Mouse (Mus musculus) gastrocnemius, postnatal 10 days (tissue): ENCODE data around the gene Ms4a4a. TPM values are rescaled to one million over a fixed set of nuclear protein-coding genes. Genes with fewer than 3 reads are reported as not detected.

Source experiments
- DNase-seq: peaks from one replicate; pipeline ENCODE4 v3.0.0; 2021; ENCODE audit warnings: mixed read lengths
- total RNA-seq, 2 experiments: library from RNA; stranded (reverse); gene quantifications; 2 replicates each; pipeline ENCODE4 v1.2.3; 2021

Ms4a4a gene
- total RNA-seq, 2 experiments from 2014 or later = 4.0 to 6.0 TPM

DNA sequence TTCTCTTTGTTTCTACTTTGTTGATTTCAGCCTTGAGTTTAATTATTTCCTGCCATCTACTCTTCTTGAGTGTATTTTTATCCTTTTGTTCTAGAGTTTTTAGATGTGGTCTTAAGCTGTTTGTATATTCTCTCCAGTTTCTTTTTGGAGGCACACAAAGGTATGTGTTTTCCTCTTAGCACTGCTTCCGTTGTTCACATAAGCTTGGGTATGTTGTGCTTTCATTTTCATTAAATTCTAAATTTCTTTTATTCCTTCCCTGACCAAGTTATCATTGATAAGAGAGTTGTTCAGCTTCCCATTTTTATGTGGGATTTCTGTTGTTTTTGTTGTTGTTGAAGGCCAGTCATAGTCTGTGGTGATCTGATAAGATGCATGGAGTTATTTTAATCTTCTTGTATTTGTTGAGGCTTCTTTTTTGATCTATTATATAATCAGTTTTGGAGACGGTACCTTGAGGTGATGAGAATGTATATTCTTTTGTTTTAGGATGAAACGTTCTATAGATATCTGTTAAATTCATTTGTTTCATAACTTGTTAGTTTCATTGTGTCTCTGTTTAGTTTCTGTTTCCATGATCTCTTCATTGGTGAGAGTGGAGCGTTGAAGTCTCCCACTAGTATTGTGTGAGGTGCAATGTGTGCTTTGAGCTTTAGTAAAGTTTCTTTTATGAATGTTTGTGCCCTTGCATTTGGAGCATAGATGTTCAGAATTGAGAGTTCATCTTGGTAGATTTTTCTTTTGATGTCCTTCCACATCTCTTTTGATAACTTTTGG lies 59.9 kb downstream of the Ms4a4a start:
- no peak for DNase-seq

Other genes starting within 250 kb of the Ms4a4a start
- gene 1700017D01Rik, start 244.6 kb upstream of the Ms4a4a start, total RNA-seq = under 1 TPM; 0.19 to 0.29 TPM
- gene 1700025F22Rik, start 210.2 kb upstream of the Ms4a4a start, total RNA-seq = not detected
- not detected for gene Ms4a13, start 178.8 kb upstream of the Ms4a4a start, total RNA-seq
- gene Ms4a12, start 143.1 kb upstream of the Ms4a4a start, total RNA-seq = not detected
- gene Ms4a1, start 109.3 kb upstream of the Ms4a4a start, total RNA-seq = under 1 TPM; 0.12 to 0.56 TPM
- not detected for gene Ms4a5, start 91.7 kb upstream of the Ms4a4a start, total RNA-seq
- under 1 TPM; 0.12 to 0.25 TPM for gene Ms4a14, start 61.1 kb upstream of the Ms4a4a start, total RNA-seq
- 1 to 10 TPM; 1.3 to 1.8 TPM for gene Ms4a7, start 39.4 kb upstream of the Ms4a4a start, total RNA-seq
- not detected for gene Ms4a4c, start 29.2 kb downstream of the Ms4a4a start, total RNA-seq
- gene Ms4a4b, start 68.0 kb downstream of the Ms4a4a start, total RNA-seq = not detected
- gene Ms4a6c, start 93.8 kb downstream of the Ms4a4a start, total RNA-seq = 1 to 10 TPM; 4.2 to 5.0 TPM
- gene Gm8369, start 110.4 kb downstream of the Ms4a4a start, total RNA-seq = under 1 TPM in 1 of 2 experiments, not detected in 1; 0.19 TPM
- gene Ms4a6b, start 141.0 kb downstream of the Ms4a4a start, total RNA-seq = 1 to 10 TPM; 1.8 to 4.2 TPM
- gene Ms4a4d, start 161.3 kb downstream of the Ms4a4a start, total RNA-seq = 1 to 10 TPM; 2.7 to 2.8 TPM
- 1 to 10 TPM; 2.2 to 2.7 TPM for gene Ms4a6d, start 229.3 kb downstream of the Ms4a4a start, total RNA-seq
- gene Ms4a2, start 248.2 kb downstream of the Ms4a4a start, total RNA-seq = under 1 TPM; 0.12 to 0.29 TPM